Mouse (Mus musculus): ENCODE data around the gene Cdk5rap2.
A peak's percentile ranks its signal among the peaks of the same experiment; 100 is the strongest.

Cdk5rap2 gene

GRCm38 (mm10) chr4:70335444-70336144, 74.6 kb downstream of the Cdk5rap2 start:
- DNase-seq: peak; percentile 5

DNA sequence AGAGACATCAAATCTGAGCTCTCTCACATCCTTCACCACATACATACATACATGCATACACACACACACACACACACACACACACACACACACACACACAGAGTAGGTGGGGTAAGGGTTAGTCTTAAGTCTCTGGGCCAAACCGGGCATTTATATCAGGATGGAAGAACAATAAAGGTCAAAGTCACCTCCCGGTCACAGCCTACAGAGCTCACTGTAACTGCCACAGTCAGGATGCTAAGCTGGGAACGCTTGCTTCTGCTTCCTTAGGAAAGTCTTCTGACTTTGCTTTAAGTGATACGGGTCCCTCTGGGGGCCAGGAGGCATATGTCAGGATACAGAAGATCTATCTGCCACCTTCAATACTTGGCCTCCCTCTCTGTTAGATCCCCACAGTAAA, 75.2 kb downstream of the Cdk5rap2 start:
- no peak for DNase-seq

DNA sequence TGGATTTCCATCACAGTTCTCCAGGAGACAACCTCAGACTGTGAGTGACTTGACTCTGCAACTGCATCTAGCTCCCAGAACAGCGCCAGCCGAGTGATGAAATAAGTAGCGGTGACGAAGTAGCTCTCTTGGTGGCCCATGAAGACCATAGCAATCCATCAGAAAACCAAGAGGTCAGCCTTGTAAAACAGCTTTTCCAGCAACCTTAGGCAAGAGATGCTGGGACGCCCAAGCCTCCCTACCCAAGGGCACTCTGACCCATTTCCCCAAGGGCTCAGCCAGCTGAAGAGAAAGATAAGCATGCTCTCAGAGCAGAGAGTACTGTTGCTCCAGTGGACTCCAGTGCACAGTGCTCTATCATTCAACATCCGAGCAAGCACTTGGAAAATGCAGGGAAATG, 77.3 kb downstream of the Cdk5rap2 start:
- DNase-seq: no peak

DNA sequence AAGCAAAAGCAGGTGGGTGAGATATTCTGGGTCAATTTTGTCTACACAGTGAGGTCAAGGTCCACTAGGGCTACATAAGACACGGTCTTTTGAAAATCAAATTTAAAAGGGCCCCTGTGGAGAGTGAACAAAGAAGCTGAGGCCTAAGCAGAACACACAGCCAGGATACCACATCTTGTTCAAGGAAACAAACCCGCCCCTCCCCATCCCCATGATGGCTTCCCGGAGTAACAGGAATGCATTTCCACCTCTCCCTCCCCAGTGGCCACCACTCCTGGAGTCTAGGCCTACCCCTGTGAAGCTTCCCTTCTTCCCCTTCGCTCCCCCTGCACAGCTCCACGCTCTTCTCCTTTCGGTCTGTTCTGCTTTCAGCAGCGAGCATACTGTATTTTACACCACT, 77.7 kb downstream of the Cdk5rap2 start:
- DNase-seq: no peak

- no peak for DNase-seq
Measured at GRCm38 (mm10) chr4:70331181-70331580, 79.1 kb downstream of the Cdk5rap2 start.

- no peak for DNase-seq
Measured at GRCm38 (mm10) chr4:70328033-70328432, 82.2 kb downstream of the Cdk5rap2 start.

GRCm38 (mm10) chr4:70327436-70327835, 82.8 kb downstream of the Cdk5rap2 start:
- no peak for DNase-seq

GRCm38 (mm10) chr4:70321586-70321985, 88.7 kb downstream of the Cdk5rap2 start:
- no peak for DNase-seq

DNA sequence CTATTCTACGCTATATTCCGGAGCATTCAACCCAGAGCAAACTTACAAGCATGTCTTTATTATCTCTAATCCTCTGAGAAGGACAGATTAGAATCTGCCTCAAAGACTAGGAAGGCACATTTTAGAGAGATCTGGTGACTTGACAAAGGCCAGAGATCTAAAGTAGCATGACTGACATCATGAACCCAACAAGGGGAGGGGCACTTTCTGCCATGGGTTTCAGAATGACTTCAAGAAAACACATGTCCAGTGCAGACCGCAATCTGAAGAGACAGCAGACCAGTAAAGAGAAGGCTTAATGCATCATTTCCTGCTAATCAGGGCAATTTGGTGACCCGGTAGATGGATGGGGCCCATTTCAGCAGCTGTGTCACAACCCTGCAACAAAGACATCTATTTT, 98.1 kb downstream of the Cdk5rap2 start:
- DNase-seq: no peak

GRCm38 (mm10) chr4:70311530-70311929, 98.7 kb downstream of the Cdk5rap2 start:
- DNase-seq: peak; percentile 33

GRCm38 (mm10) chr4:70307230-70307629, 103.0 kb downstream of the Cdk5rap2 start:
- DNase-seq: peak; percentile 75

DNA sequence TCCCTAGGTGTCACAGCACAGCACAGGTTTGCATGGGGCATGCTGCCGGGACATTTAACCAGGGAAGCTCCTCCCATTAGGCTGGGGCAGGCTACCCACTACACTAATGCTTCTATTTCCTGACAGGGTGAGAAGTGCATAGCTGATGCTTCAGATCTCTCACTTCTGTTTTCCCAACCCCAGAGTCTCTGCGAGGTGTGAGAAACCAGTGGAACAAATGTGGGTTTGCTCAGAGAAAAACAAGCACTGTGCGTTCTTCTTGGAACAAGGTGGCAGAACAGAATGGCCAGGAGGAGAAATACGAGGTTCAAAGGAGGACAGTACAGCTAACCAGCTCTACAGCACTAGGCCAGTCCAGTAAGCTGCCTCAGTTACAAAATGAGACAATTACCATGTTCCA, 106.4 kb downstream of the Cdk5rap2 start:
- no peak for DNase-seq

GRCm38 (mm10) chr4:70301187-70301586, 109.1 kb downstream of the Cdk5rap2 start:
- DNase-seq: no peak

- no peak for DNase-seq
Measured at GRCm38 (mm10) chr4:70289361-70289760, 120.9 kb downstream of the Cdk5rap2 start.

GRCm38 (mm10) chr4:70283163-70283562, 127.1 kb downstream of the Cdk5rap2 start:
- DNase-seq: no peak

DNA sequence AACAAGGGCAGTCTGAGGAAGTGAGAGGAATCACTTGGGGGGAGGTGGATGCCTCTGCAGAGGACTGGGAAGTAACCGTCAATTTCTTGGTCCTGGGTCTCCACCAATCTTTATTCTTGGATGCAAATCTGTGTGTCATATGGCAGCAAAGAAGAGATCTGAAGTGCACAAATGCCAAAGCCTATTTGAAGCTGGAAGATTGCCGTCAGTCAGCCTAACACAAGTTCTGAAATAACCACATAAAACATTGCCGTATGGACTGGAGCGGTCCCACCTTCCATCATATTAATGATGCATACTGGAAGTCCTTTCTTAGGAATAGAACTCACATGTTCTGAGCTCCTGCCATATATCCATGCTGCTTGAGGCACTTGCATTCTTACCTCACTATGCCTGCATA, 131.4 kb downstream of the Cdk5rap2 start:
- DNase-seq: no peak

DNA sequence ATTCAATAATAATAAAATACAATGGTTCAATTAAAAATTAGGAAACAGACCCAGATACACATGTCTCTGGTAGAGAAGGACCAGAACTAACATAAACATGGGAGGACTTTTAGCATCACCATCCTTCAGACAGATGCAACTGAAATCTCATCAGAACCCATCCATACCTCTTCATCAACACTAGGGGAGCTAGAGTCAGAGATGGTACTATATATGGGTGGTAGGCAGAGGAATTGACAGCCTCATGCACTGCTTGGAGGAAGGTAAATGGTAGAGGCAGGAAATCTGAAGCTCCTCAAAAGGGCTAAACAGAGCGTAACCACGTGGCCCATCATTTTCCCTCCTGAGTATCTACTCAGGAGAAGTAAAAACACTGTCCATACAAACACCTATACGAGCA, 132.2 kb downstream of the Cdk5rap2 start:
- no peak for DNase-seq

- no peak for DNase-seq
Measured at GRCm38 (mm10) chr4:70272943-70273342, 137.3 kb downstream of the Cdk5rap2 start.

- DNase-seq: no peak
Measured at GRCm38 (mm10) chr4:70272527-70272926, 137.7 kb downstream of the Cdk5rap2 start.

DNA sequence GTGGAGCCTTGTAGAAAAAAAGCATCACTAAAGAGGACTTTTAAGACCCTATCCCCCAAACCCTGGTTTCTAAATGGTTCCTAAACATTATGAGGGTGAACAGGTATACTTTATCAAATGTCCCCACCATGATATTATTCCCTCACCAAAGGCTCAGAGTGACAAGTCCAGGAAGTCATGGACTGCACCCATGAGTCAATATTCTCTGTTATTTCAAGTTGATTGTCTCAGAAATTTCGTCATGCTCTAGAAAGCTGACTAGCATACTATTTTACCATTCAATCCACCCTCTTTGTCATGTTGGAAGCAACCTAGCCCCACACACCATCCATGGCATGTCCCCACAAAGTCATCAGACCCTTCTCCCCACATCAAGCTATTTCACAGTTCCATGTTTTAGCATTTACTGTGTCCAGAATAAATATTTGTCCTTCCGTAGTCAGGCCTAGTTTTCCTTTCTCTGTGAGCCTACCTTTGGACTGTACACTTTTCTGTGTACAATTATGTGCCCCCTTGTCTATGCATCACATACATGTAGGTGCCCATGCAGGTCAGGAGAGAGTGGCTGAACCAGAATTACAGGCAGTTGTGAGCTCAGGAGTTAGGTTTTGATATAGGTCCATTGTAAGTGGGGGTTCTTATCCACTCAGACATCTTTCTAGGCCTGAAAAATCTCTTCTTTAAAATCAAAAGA, 142.9 kb downstream of the Cdk5rap2 start:
- no peak for DNase-seq

DNA sequence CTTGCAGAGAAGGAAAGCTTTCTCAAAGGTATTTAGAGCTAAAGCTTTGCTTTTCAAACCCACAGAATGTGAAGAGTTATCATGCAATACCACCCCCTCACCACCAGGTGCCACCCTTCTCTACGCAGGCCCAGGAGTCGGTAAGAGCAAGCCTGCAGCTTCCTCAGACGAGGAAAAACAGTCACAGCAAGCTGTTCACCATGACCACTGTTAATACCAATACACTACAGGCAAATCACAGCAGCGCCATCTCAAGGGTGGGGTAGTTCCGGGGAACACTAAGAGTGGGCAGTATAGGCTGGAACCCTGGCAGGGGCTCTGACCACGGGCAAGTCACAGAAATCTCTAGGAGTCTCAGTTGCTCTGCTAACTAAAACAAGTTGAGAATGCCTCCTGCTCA, 145.0 kb downstream of the Cdk5rap2 start:
- DNase-seq: peak; percentile 61

- no peak for DNase-seq
Measured at GRCm38 (mm10) chr4:70262850-70263249, 147.4 kb downstream of the Cdk5rap2 start.

- no peak for DNase-seq
Measured at GRCm38 (mm10) chr4:70261315-70261714, 148.9 kb downstream of the Cdk5rap2 start.

DNA sequence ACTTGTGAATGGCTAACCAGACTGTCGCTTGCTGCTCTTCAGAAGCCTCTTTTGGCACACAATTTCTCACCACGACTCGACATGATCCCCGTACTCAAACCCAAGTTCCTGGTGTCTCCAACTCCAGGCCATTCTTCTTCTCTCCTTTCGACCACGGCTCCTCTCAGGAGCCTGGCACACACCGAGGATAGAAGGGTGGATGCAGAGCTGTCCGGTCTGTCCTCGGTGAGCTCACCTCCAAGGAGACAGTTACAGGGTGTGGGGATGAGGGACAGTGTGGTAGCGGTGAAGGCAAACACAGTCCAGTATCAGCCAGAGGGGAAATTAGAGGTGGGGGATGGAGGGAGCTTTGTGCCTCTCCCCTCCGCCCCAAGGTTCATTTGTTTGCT, 149.8 kb downstream of the Cdk5rap2 start:
- DNase-seq: no peak
